Mouse (Mus musculus) spleen, postnatal 36 days (tissue): ENCODE results near the gene Qser1.
A peak's percentile ranks its signal among the peaks of the same experiment; 100 is the strongest.
"Not testable (repeated sequence)": the region's sequence is repeated elsewhere in the genome, so short reads cannot be mapped to it uniquely, and the experiment has no call there.

ENCODE experiments used
- DNase-seq, 2 experiments: peaks; one replicate each; pipeline ENCODE4 v3.0.0; 2022; ENCODE audit warnings: low spot score in 2 of 2, mixed read lengths in 1 of 2

Gene Qser1

GRCm38 (mm10) chr2:104816371-104816827, at the start of gene Qser1:
Gene Qser1 (minus strand): TSS chr2:104816760.
- DNase-seq, result no peak

GRCm38 (mm10) chr2:104864176-104864860, 47.8 kb upstream of the Qser1 start:
- DNase-seq, result no peak

- DNase-seq, result no peak
These were observed 43.9 kb upstream of the Qser1 start for GRCm38 (mm10) chr2:104860426-104860825.

- no peak for DNase-seq
These were observed 42.5 kb upstream of the Qser1 start for GRCm38 (mm10) chr2:104859060-104859459.

- DNase-seq, result not testable (repeated sequence)
These were observed 41.5 kb upstream of the Qser1 start for GRCm38 (mm10) chr2:104858083-104858482.

GRCm38 (mm10) chr2:104856218-104856617, 39.7 kb upstream of the Qser1 start:
- DNase-seq, result no peak

GRCm38 (mm10) chr2:104855732-104856131, 39.2 kb upstream of the Qser1 start:
- DNase-seq, result no peak

GRCm38 (mm10) chr2:104854836-104855235, 38.3 kb upstream of the Qser1 start:
- no peak for DNase-seq

GRCm38 (mm10) chr2:104852546-104852945, 36.0 kb upstream of the Qser1 start:
- DNase-seq, result no peak

GRCm38 (mm10) chr2:104851686-104852085, 35.1 kb upstream of the Qser1 start:
- DNase-seq, result no peak

- no peak for DNase-seq
These were observed 33.4 kb upstream of the Qser1 start for GRCm38 (mm10) chr2:104849991-104850359.

GRCm38 (mm10) chr2:104849276-104849990, 32.9 kb upstream of the Qser1 start, which contains the start of gene Prrg4:
Gene Prrg4 (minus strand): TSS chr2:104849876.
- DNase-seq, result peak; percentile 44 to 45

GRCm38 (mm10) chr2:104848235-104849161, 31.9 kb upstream of the Qser1 start:
- peak; percentile 4 to 8 for DNase-seq

- peak; percentile 19 to 32 for DNase-seq
These were observed 31.1 kb upstream of the Qser1 start for GRCm38 (mm10) chr2:104847645-104848044.

- no peak for DNase-seq
These were observed 30.3 kb upstream of the Qser1 start for GRCm38 (mm10) chr2:104846638-104847414.

- DNase-seq, result no peak
These were observed 26.0 kb upstream of the Qser1 start for GRCm38 (mm10) chr2:104842559-104842958.

GRCm38 (mm10) chr2:104841736-104842135, 25.2 kb upstream of the Qser1 start:
- DNase-seq, result no peak

GRCm38 (mm10) chr2:104840974-104841373, 24.4 kb upstream of the Qser1 start:
- DNase-seq, result no peak

- DNase-seq, result no peak
These were observed 15.9 kb upstream of the Qser1 start for GRCm38 (mm10) chr2:104832486-104832885.

- no peak for DNase-seq
These were observed 9.6 kb upstream of the Qser1 start for GRCm38 (mm10) chr2:104826191-104826590.

- DNase-seq, result not testable (repeated sequence)
These were observed 2.2 kb upstream of the Qser1 start for GRCm38 (mm10) chr2:104818763-104819162.
